Mouse (Mus musculus) stomach, embryonic 15.5 days (tissue): ENCODE results near the gene Brd2. TPM values are rescaled to one million over a fixed set of nuclear protein-coding genes. Genes with fewer than 3 reads are reported as not detected.

Experiments used
- ATAC-seq: fragments of 200-750 bp; cut with Nextera tagmentation; 2 replicates; pipeline ENCODE4 v1.8.0; 2017; ENCODE audit warnings: low read depth, moderate number of reproducible peaks, moderate TSS enrichment; ENCODE audit not compliant: insufficient read depth, low FRiP score
- H3K27ac ChIP-seq: fragments of 300-500 bp; sonication (generic); 2 replicates; pipeline ENCODE4 v1.5.1; 2015; ENCODE audit warnings: mild to moderate bottlenecking, inconsistent platforms
- H3K27me3 ChIP-seq: fragments of 300-500 bp; sonication (generic); replicated peaks from 2 replicates; pipeline ENCODE4 v1.6.1; 2015; ENCODE audit warnings: inconsistent platforms
- H3K36me3 ChIP-seq: fragments of 300-500 bp; sonication (generic); 2 replicates; pipeline ENCODE4 v1.6.1; 2015; ENCODE audit warnings: inconsistent platforms
- H3K4me1 ChIP-seq: fragments of 300-500 bp; sonication (generic); 2 replicates; pipeline ENCODE4 v1.6.1; 2015; ENCODE audit warnings: inconsistent platforms
- H3K4me2 ChIP-seq: fragments of 300-500 bp; sonication (generic); 2 replicates; pipeline ENCODE4 v1.6.1; 2015; ENCODE audit warnings: mild to moderate bottlenecking, inconsistent platforms
- H3K4me3 ChIP-seq: fragments of 300-500 bp; sonication (generic); replicated peaks from 2 replicates; pipeline ENCODE4 v1.5.1; 2015; ENCODE audit warnings: inconsistent platforms
- H3K9ac ChIP-seq: fragments of 300-500 bp; sonication (generic); 2 replicates; pipeline ENCODE4 v1.6.1; 2015; ENCODE audit warnings: inconsistent platforms
- H3K9me3 ChIP-seq: fragments of 300-500 bp; sonication (generic); 2 replicates; pipeline ENCODE4 v1.6.1; 2016; ENCODE audit warnings: inconsistent platforms
- WGBS: fragments of 180-500 bp; shearing (Covaris S2); methylation state at CpG from one replicate; pipeline ENCODE4 v1.1.7; 2015; 5-methylcytosine and 5-hydroxymethylcytosine counted together
- polyA plus RNA-seq: library from polyadenylated mRNA; unstranded; fragments of >200 nt; fragmentation: Nextera tagmentation; extraction: Ambion mirVana; gene quantifications from 2 replicates; pipeline ENCODE4 v1.2.1, GENCODE M21; 2015

Brd2 gene
- polyA plus RNA-seq, 1 experiment from 2014 or later: 107 TPM

GRCm38 (mm10) chr17:34130073-34130947, 7.9 kb upstream of the Brd2 start:
- 68% methylated on average over 19 of the region's 19 CpGs for WGBS
- Histone ChIP-seq H3K27ac (no peak overlapping the region), H3K9ac (no peak overlapping the region), H3K36me3 (peaks cover 8% of the 10 kb centered on the region; the same call in 1 of the 2 replicates), H3K27me3 (no peaks in the 10 kb centered on the region), H3K9me3 (no peaks in the 10 kb centered on the region), H3K4me2 (no peak overlapping the region), H3K4me1 (peaks cover 24% of the 10 kb centered on the region), H3K4me3 (no peak overlapping the region)
- ATAC-seq: no peak

- no peak for ATAC-seq
- no peaks in the 10 kb centered on the region for H3K27me3 ChIP-seq
- H3K27ac ChIP-seq: no peak overlapping the region
- peaks cover 8% of the 10 kb centered on the region; the same call in 1 of the 2 replicates for H3K36me3 ChIP-seq
- peaks cover 31% of the 10 kb centered on the region for H3K4me1 ChIP-seq
- H3K4me2 ChIP-seq: peak overlapping the region; percentile 17; the same call in 1 of the 2 replicates
- H3K9me3 ChIP-seq: no peaks in the 10 kb centered on the region
- 15% methylated on average over 18 of the region's 18 CpGs for WGBS
- H3K4me3 ChIP-seq: no peak overlapping the region
- H3K9ac ChIP-seq: no peak overlapping the region
Measured at GRCm38 (mm10) chr17:34128944-34129791, 6.7 kb upstream of the Brd2 start.

- WGBS: 29% methylated on average over 13 of the region's 13 CpGs
- Histone ChIP-seq H3K36me3 (peaks cover 8% of the 10 kb centered on the region; the same call in 1 of the 2 replicates), H3K27ac (no peak overlapping the region), H3K4me1 (peaks cover 37% of the 10 kb centered on the region), H3K4me3 (no peak overlapping the region), H3K27me3 (no peaks in the 10 kb centered on the region), H3K9me3 (no peaks in the 10 kb centered on the region), H3K4me2 (peak overlapping the region; percentile 17; the same call in 1 of the 2 replicates), H3K9ac (no peak overlapping the region)
- no peak for ATAC-seq
Measured at GRCm38 (mm10) chr17:34128264-34128937, 6.0 kb upstream of the Brd2 start.

- no peak for ATAC-seq
- no peak overlapping the region for H3K9ac ChIP-seq
- H3K4me3 ChIP-seq: no peak overlapping the region
- peaks cover 37% of the 10 kb centered on the region for H3K4me1 ChIP-seq
- peaks cover 8% of the 10 kb centered on the region; the same call in 1 of the 2 replicates for H3K36me3 ChIP-seq
- H3K27me3 ChIP-seq: no peaks in the 10 kb centered on the region
- H3K9me3 ChIP-seq: no peaks in the 10 kb centered on the region
- H3K27ac ChIP-seq: no peak overlapping the region
- no peak overlapping the region for H3K4me2 ChIP-seq
- 29% methylated on average over 6 of the region's 6 CpGs for WGBS
Measured at GRCm38 (mm10) chr17:34127475-34127874, 5.0 kb upstream of the Brd2 start.

GRCm38 (mm10) chr17:34126826-34127420, 4.5 kb upstream of the Brd2 start:
- WGBS: 63% methylated on average over 9 of the region's 9 CpGs
- Histone ChIP-seq H3K9me3 (no peaks in the 10 kb centered on the region), H3K27me3 (no peaks in the 10 kb centered on the region), H3K36me3 (peaks cover 8% of the 10 kb centered on the region; the same call in 1 of the 2 replicates), H3K9ac (no peak overlapping the region), H3K4me1 (peaks cover 37% of the 10 kb centered on the region), H3K27ac (no peak overlapping the region), H3K4me2 (no peak overlapping the region), H3K4me3 (no peak overlapping the region)
- ATAC-seq: no peak

GRCm38 (mm10) chr17:34124649-34125048, 2.2 kb upstream of the Brd2 start:
- no peak for ATAC-seq
- H3K9ac ChIP-seq: no peak overlapping the region
- no peaks in the 10 kb centered on the region for H3K27me3 ChIP-seq
- H3K9me3 ChIP-seq: no peaks in the 10 kb centered on the region
- H3K36me3 ChIP-seq: peaks cover 8% of the 10 kb centered on the region; the same call in 1 of the 2 replicates
- 61% methylated on average over 6 of the region's 6 CpGs for WGBS
- H3K27ac ChIP-seq: no peak overlapping the region
- H3K4me2 ChIP-seq: peak overlapping the region; percentile 71; the same call in 1 of the 2 replicates
- 0 out of 2 replicates have a peak overlapping the region, but pooled peaks have one; percentile 5 for H3K4me3 ChIP-seq
- H3K4me1 ChIP-seq: peaks cover 37% of the 10 kb centered on the region

GRCm38 (mm10) chr17:34123518-34123917, 1.1 kb upstream of the Brd2 start:
- no peak overlapping the region; the same call in 1 of the 2 replicates for H3K9ac ChIP-seq
- ATAC-seq: no peak
- H3K4me3 ChIP-seq: peak overlapping the region; percentile 80
- H3K9me3 ChIP-seq: no peaks in the 10 kb centered on the region
- WGBS: 3% methylated on average over 2 of the region's 2 CpGs
- H3K36me3 ChIP-seq: peaks cover 13% of the 10 kb centered on the region
- H3K27ac ChIP-seq: peak overlapping the region; percentile 100
- peak overlapping the region; percentile 71 for H3K4me2 ChIP-seq
- peaks cover 28% of the 10 kb centered on the region for H3K4me1 ChIP-seq
- no peaks in the 10 kb centered on the region for H3K27me3 ChIP-seq

GRCm38 (mm10) chr17:34123111-34123510, 677 bp upstream of the Brd2 start:
- Histone ChIP-seq H3K27ac (peak overlapping the region; percentile 100), H3K9ac (peak overlapping the region; percentile 53; the same call in 1 of the 2 replicates), H3K9me3 (no peaks in the 10 kb centered on the region), H3K4me3 (peak overlapping the region; percentile 80), H3K36me3 (peaks cover 17% of the 10 kb centered on the region), H3K27me3 (no peaks in the 10 kb centered on the region), H3K4me2 (peak overlapping the region; percentile 71), H3K4me1 (peaks cover 25% of the 10 kb centered on the region)
- under 1% methylated on average over 7 of the region's 7 CpGs for WGBS
- no peak for ATAC-seq

GRCm38 (mm10) chr17:34121879-34122187, 601 bp downstream of the Brd2 start:
- Histone ChIP-seq H3K27ac (peak overlapping the region; percentile 100), H3K9me3 (no peaks in the 10 kb centered on the region), H3K4me2 (peak overlapping the region; percentile 71), H3K4me3 (peak overlapping the region; percentile 80), H3K9ac (peak overlapping the region; percentile 89), H3K4me1 (peaks cover 20% of the 10 kb centered on the region), H3K36me3 (peaks cover 19% of the 10 kb centered on the region), H3K27me3 (no peaks in the 10 kb centered on the region)
- no peak for ATAC-seq
- WGBS: 1% methylated on average over 10 of the region's 10 CpGs

- WGBS: 0% methylated on average over 32 of the region's 35 CpGs
Measured at GRCm38 (mm10) chr17:34121172-34121878, 1.1 kb downstream of the Brd2 start.

More at GRCm38 (mm10) chr17:34121172-34121878, 1.1 kb downstream of the Brd2 start:
- H3K4me3 ChIP-seq: peak overlapping the region; percentile 80
- H3K9me3 ChIP-seq: no peaks in the 10 kb centered on the region
- peaks cover 18% of the 10 kb centered on the region for H3K36me3 ChIP-seq
- H3K4me2 ChIP-seq: peak overlapping the region; percentile 71
- peaks cover 22% of the 10 kb centered on the region for H3K4me1 ChIP-seq
- H3K9ac ChIP-seq: peak overlapping the region; percentile 89
- peak; percentile 17; the same call in 1 of the 2 replicates for ATAC-seq
- H3K27me3 ChIP-seq: no peaks in the 10 kb centered on the region
- peak overlapping the region; percentile 100 for H3K27ac ChIP-seq
